8 mouse cellular contexts compared by ENCODE assay signal in the genomic region with DNA sequence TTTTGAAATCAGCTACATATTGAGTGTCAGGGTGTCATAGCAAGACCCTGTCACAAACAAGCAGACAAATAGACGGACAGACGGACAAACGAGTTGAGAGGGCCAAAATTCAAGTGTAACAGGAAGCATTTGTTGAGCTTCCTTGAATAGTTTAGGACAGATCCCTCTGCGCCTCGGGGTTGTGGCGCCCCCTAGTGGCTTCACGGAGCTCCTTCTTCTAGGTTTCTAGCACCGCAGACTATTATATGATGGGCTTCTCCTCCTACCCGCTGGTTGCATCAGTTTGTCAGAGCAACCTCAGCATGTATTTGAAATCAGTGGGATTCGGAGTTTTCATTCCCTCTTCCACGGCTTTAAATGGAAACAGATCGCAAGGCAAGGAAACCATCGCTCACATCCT. TPM values are rescaled to one million over a fixed set of nuclear protein-coding genes. Genes with fewer than 3 reads are reported as not detected.
DNase-seq lines count a peak whose midpoint lies in the region; ATAC-seq and TF ChIP-seq lines count a peak whose summit lies in the region.

No protein-coding gene starts in this region.

- ATAC-seq in frontal cortex, adult (ENCODE audit: low TSS enrichment): peak; percentile 86
- peak; percentile 88 for ATAC-seq in hindbrain, embryonic 16.5 days
- peak; percentile 92 for ATAC-seq in megakaryocyte, adult 5-6 weeks (ENCODE audit: poor library complexity, severe bottlenecking)

- WGBS in cerebellum, adult 2 months: 4% methylated on average over 13 of the region's 13 CpGs
- 4% methylated on average over 13 of the region's 13 CpGs for WGBS in hindbrain, embryonic 16.5 days

- no peaks in the 10 kb centered on the region for H3K4me1 ChIP-seq in cerebellum, adult 2 months (ENCODE audit: control insufficient read depth, insufficient read depth, low read length)
- H3K4me1 ChIP-seq in hindbrain, embryonic 16.5 days (ENCODE audit: control insufficient read depth, insufficient read depth, low read depth, low read length): peaks cover 7% of the 10 kb centered on the region; the same call in 1 of the 2 replicates

- H3K9ac ChIP-seq in hindbrain, embryonic 16.5 days (ENCODE audit: low read depth, low read length): peak overlapping the region; percentile 28; the same call in 1 of the 2 replicates

- no peaks in the 10 kb centered on the region for H3K27me3 ChIP-seq in cerebellum, adult 2 months (ENCODE audit: control insufficient read depth, insufficient read depth, low read length)
- 0 out of 2 replicates have a peak, but pooled peaks cover 2% of the 10 kb centered on the region for H3K27me3 ChIP-seq in hindbrain, embryonic 16.5 days (replicated peaks; ENCODE audit: control insufficient read depth, insufficient read depth, low read length)

- H3K36me3 ChIP-seq in hindbrain, embryonic 16.5 days (ENCODE audit: control insufficient read depth, insufficient read depth, low read length): no peaks in the 10 kb centered on the region

- peak; percentile 88 for DNase-seq in Muller cell, postnatal 12 days (ENCODE audit: inconsistent ontology term)
- peak; percentile 64 to 78 for DNase-seq in cerebellum, adult 2 months
- DNase-seq in layer of hippocampus, postnatal 36 days: peak; percentile 80 to 85
- peak; percentile 47 for DNase-seq in retina, postnatal 7 days (ENCODE audit: low read depth, low spot score)
- peak; percentile 90 for DNase-seq in thymus, postnatal 4 days

- H3K27ac ChIP-seq in cerebellum, adult 2 months (ENCODE audit: insufficient read depth, low read length): no peak overlapping the region
- H3K27ac ChIP-seq in hindbrain, embryonic 16.5 days (ENCODE audit: low read depth, low read length): no peak overlapping the region

- TF ChIP-seq POLR2A in cerebellum, adult 2 months (IDR thresholded peaks at IDR 0.05; ENCODE audit: borderline replicate concordance, insufficient read depth, low read length): no peak

- peak overlapping the region; percentile 37 for H3K4me2 ChIP-seq in hindbrain, embryonic 16.5 days (ENCODE audit: low read length)

- TF ChIP-seq CTCF in cerebellum, adult 2 months (IDR thresholded peaks at IDR 0.05; ENCODE audit: borderline replicate concordance, insufficient read depth, low read depth, low read length): peak; percentile 83

- H3K4me3 ChIP-seq in cerebellum, adult 2 months (replicated peaks; ENCODE audit: insufficient read depth, low read depth, low read length): no peak overlapping the region
- no peak overlapping the region for H3K4me3 ChIP-seq in hindbrain, embryonic 16.5 days (ENCODE audit: low read length)

- H3K9me3 ChIP-seq in hindbrain, embryonic 16.5 days (ENCODE audit: control insufficient read depth, low read length): no peaks in the 10 kb centered on the region

RNA-seq across cellular contexts. Expression of gene Fam98b, which starts 18.3 kb away (rescaled TPM):
- polyA plus RNA-seq in cerebellum, adult 2 months (2012; rRNA removed): 33.0 and 35.0 TPM in 2 replicates
- polyA plus RNA-seq in hindbrain, embryonic 16.5 days (2015; fragmentation: Nextera tagmentation; extraction: Ambion mirVana): 7.6 and 11.1 TPM in 2 replicates
- 10 to 100 TPM; 51.5 to 51.7 TPM for total RNA-seq in layer of hippocampus, postnatal 36 days (2021)
- total RNA-seq in megakaryocyte, adult 5-6 weeks (2015): 20.6 and 22.7 TPM in 2 replicates
- total RNA-seq in megakaryocyte, adult 5-6 weeks (2017): 6.5 and 10.6 TPM in 2 replicates
